Mouse (Mus musculus) heart, embryonic 13.5 days (tissue): ENCODE results near the gene Tgfb3. TPM values are rescaled to one million over a fixed set of nuclear protein-coding genes. Genes with fewer than 3 reads are reported as not detected.
A peak's percentile ranks its signal among the peaks of the same experiment; 100 is the strongest.

ENCODE experiments used
- ATAC-seq: fragments of 200-750 bp; cut with Nextera tagmentation; 2 replicates; pipeline ENCODE4 v1.8.0; 2017; ENCODE audit warnings: moderate TSS enrichment; ENCODE audit not compliant: insufficient number of reproducible peaks, low FRiP score, low TSS enrichment; ENCODE audit errors: extremely low read depth
- H3K27ac ChIP-seq: fragments of 300-500 bp; sonication (generic); replicated peaks from 2 replicates; pipeline ENCODE4 v1.5.1; 2015; ENCODE audit warnings: moderate library complexity, mild to moderate bottlenecking, inconsistent platforms
- H3K27me3 ChIP-seq: fragments of 300-500 bp; sonication (generic); replicated peaks from 2 replicates; pipeline ENCODE4 v1.6.1; 2015; ENCODE audit warnings: mild to moderate bottlenecking, inconsistent platforms
- H3K36me3 ChIP-seq: fragments of 300-500 bp; sonication (generic); 2 replicates; pipeline ENCODE4 v1.6.1; 2015; ENCODE audit warnings: mild to moderate bottlenecking, inconsistent platforms
- H3K4me1 ChIP-seq: fragments of 300-500 bp; sonication (generic); 2 replicates; pipeline ENCODE4 v1.6.1; 2015; ENCODE audit warnings: inconsistent platforms
- H3K4me2 ChIP-seq: fragments of 300-500 bp; sonication (generic); 2 replicates; pipeline ENCODE4 v1.6.1; 2015; ENCODE audit warnings: inconsistent platforms, mild to moderate bottlenecking, moderate library complexity
- H3K4me3 ChIP-seq: fragments of 300-500 bp; sonication (generic); 2 replicates; pipeline ENCODE4 v1.5.1; 2015; ENCODE audit warnings: moderate library complexity, mild to moderate bottlenecking, inconsistent platforms
- H3K9ac ChIP-seq: fragments of 300-500 bp; sonication (generic); 2 replicates; pipeline ENCODE4 v1.6.1; 2015; ENCODE audit warnings: inconsistent platforms, mild to moderate bottlenecking, moderate library complexity
- H3K9me3 ChIP-seq: fragments of 300-500 bp; sonication (generic); 2 replicates; pipeline ENCODE4 v1.6.1; 2016; ENCODE audit warnings: inconsistent platforms
- WGBS: fragments of 180-500 bp; shearing (Covaris S2); methylation state at CpG from one replicate; pipeline ENCODE4 v1.1.7; 2015; ENCODE audit warnings: mixed read lengths; 5-methylcytosine and 5-hydroxymethylcytosine counted together
- polyA plus RNA-seq: library from polyadenylated mRNA; unstranded; fragments of >200 nt; fragmentation: Nextera tagmentation; extraction: Ambion mirVana; gene quantifications from 2 replicates; pipeline ENCODE4 v1.2.1, GENCODE M21; 2015

Gene Tgfb3
- polyA plus RNA-seq, 1 experiment from 2014 or later: 23.7 TPM

GRCm38 (mm10) chr12:86027747-86028146 lies 51.1 kb downstream of the Tgfb3 start:
- Histone ChIP-seq H3K27me3 (no peaks in the 10 kb centered on the region), H3K9me3 (no peaks in the 10 kb centered on the region), H3K9ac (no peak overlapping the region), H3K27ac (no peak overlapping the region), H3K4me2 (no peak overlapping the region), H3K4me1 (peaks cover 57% of the 10 kb centered on the region), H3K36me3 (0 out of 2 replicates have a peak, but pooled peaks cover 3% of the 10 kb centered on the region), H3K4me3 (no peak overlapping the region)
- ATAC-seq: no peak
- 67% methylated on average over 1 of the region's 1 CpGs for WGBS

- H3K9me3 ChIP-seq: no peaks in the 10 kb centered on the region
- H3K36me3 ChIP-seq: 0 out of 2 replicates have a peak, but pooled peaks cover 3% of the 10 kb centered on the region
- H3K4me3 ChIP-seq: no peak overlapping the region
- 47% methylated on average over 5 of the region's 5 CpGs for WGBS
- peak; percentile 47; the same call in 1 of the 2 replicates for ATAC-seq
- peaks cover 57% of the 10 kb centered on the region for H3K4me1 ChIP-seq
- H3K27me3 ChIP-seq: no peaks in the 10 kb centered on the region
- H3K9ac ChIP-seq: no peak overlapping the region
- no peak overlapping the region for H3K27ac ChIP-seq
- no peak overlapping the region for H3K4me2 ChIP-seq
Observed at GRCm38 (mm10) chr12:86027000-86027399, 51.8 kb downstream of the Tgfb3 start.

- no peak overlapping the region for H3K4me2 ChIP-seq
- H3K27ac ChIP-seq: no peak overlapping the region
- peaks cover 65% of the 10 kb centered on the region for H3K4me1 ChIP-seq
- no peak overlapping the region for H3K9ac ChIP-seq
- no peaks in the 10 kb centered on the region for H3K27me3 ChIP-seq
- 76% methylated on average over 6 of the region's 6 CpGs for WGBS
- ATAC-seq: no peak
- 0 out of 2 replicates have a peak, but pooled peaks cover 3% of the 10 kb centered on the region for H3K36me3 ChIP-seq
- H3K4me3 ChIP-seq: no peak overlapping the region
- H3K9me3 ChIP-seq: no peaks in the 10 kb centered on the region
Observed at GRCm38 (mm10) chr12:86025480-86025879, 53.4 kb downstream of the Tgfb3 start.

- H3K4me1 ChIP-seq: peaks cover 65% of the 10 kb centered on the region
- no peak for ATAC-seq
- 62% methylated on average over 4 of the region's 4 CpGs for WGBS
Observed at GRCm38 (mm10) chr12:86024426-86024825, 54.4 kb downstream of the Tgfb3 start.

GRCm38 (mm10) chr12:86023081-86023871 lies 55.6 kb downstream of the Tgfb3 start:
- Histone ChIP-seq H3K4me3 (no peak overlapping the region), H3K9me3 (no peaks in the 10 kb centered on the region), H3K27me3 (no peaks in the 10 kb centered on the region), H3K27ac (peak overlapping the region; percentile 70), H3K4me2 (no peak overlapping the region), H3K4me1 (peaks cover 65% of the 10 kb centered on the region), H3K9ac (no peak overlapping the region), H3K36me3 (0 out of 2 replicates have a peak, but pooled peaks cover 3% of the 10 kb centered on the region)
- WGBS: 62% methylated on average over 4 of the region's 4 CpGs
- ATAC-seq: no peak

More at GRCm38 (mm10) chr12:86024426-86024825, 54.4 kb downstream of the Tgfb3 start:
- H3K9me3 ChIP-seq: no peaks in the 10 kb centered on the region
- no peak overlapping the region for H3K4me3 ChIP-seq
- no peak overlapping the region for H3K4me2 ChIP-seq
- no peak overlapping the region for H3K27ac ChIP-seq
- no peaks in the 10 kb centered on the region for H3K27me3 ChIP-seq
- H3K36me3 ChIP-seq: 0 out of 2 replicates have a peak, but pooled peaks cover 3% of the 10 kb centered on the region
- no peak overlapping the region; the same call in 1 of the 2 replicates for H3K9ac ChIP-seq

- 55% methylated on average over 9 of the region's 9 CpGs for WGBS
- Histone ChIP-seq H3K36me3 (0 out of 2 replicates have a peak, but pooled peaks cover 3% of the 10 kb centered on the region), H3K9me3 (no peaks in the 10 kb centered on the region), H3K4me2 (no peak overlapping the region), H3K27me3 (no peaks in the 10 kb centered on the region), H3K4me1 (peaks cover 57% of the 10 kb centered on the region), H3K27ac (peak overlapping the region; percentile 70), H3K4me3 (no peak overlapping the region), H3K9ac (no peak overlapping the region)
- ATAC-seq: no peak; the same call in 1 of the 2 replicates
Observed at GRCm38 (mm10) chr12:86022282-86022984, 56.4 kb downstream of the Tgfb3 start.

- Histone ChIP-seq H3K9me3 (no peaks in the 10 kb centered on the region), H3K27ac (peak overlapping the region; percentile 12; the same call in 1 of the 2 replicates), H3K4me3 (no peak overlapping the region), H3K4me2 (no peak overlapping the region), H3K9ac (peak overlapping the region; percentile 0; the same call in 1 of the 2 replicates), H3K27me3 (no peaks in the 10 kb centered on the region), H3K36me3 (0 out of 2 replicates have a peak, but pooled peaks cover 3% of the 10 kb centered on the region), H3K4me1 (peaks cover 48% of the 10 kb centered on the region)
- 39% methylated on average over 6 of the region's 6 CpGs for WGBS
- no peak for ATAC-seq
Observed at GRCm38 (mm10) chr12:86021583-86021982, 57.3 kb downstream of the Tgfb3 start.

GRCm38 (mm10) chr12:86017360-86017759 lies 61.5 kb downstream of the Tgfb3 start:
- Histone ChIP-seq H3K4me3 (no peak overlapping the region), H3K9ac (no peak overlapping the region), H3K9me3 (no peaks in the 10 kb centered on the region), H3K27ac (no peak overlapping the region), H3K36me3 (peaks cover 16% of the 10 kb centered on the region; the same call in 1 of the 2 replicates), H3K4me2 (no peak overlapping the region), H3K4me1 (peaks cover 30% of the 10 kb centered on the region), H3K27me3 (no peaks in the 10 kb centered on the region)
- no peak for ATAC-seq
- WGBS: 70% methylated on average over 5 of the region's 5 CpGs

- H3K27ac ChIP-seq: no peak overlapping the region
- no peaks in the 10 kb centered on the region for H3K27me3 ChIP-seq
- peaks cover 16% of the 10 kb centered on the region; the same call in 1 of the 2 replicates for H3K36me3 ChIP-seq
- ATAC-seq: no peak
- 71% methylated on average over 2 of the region's 2 CpGs for WGBS
- no peak overlapping the region for H3K9ac ChIP-seq
- H3K9me3 ChIP-seq: no peaks in the 10 kb centered on the region
- peaks cover 7% of the 10 kb centered on the region for H3K4me1 ChIP-seq
- no peak overlapping the region for H3K4me2 ChIP-seq
- no peak overlapping the region for H3K4me3 ChIP-seq
Observed at GRCm38 (mm10) chr12:86015114-86015513, 63.7 kb downstream of the Tgfb3 start.

GRCm38 (mm10) chr12:86014621-86015020 lies 64.2 kb downstream of the Tgfb3 start:
- WGBS: 75% methylated on average over 3 of the region's 3 CpGs
- Histone ChIP-seq H3K4me1 (peaks cover 6% of the 10 kb centered on the region; the same call in 1 of the 2 replicates), H3K27ac (no peak overlapping the region), H3K9me3 (no peaks in the 10 kb centered on the region), H3K4me2 (no peak overlapping the region), H3K36me3 (peaks cover 16% of the 10 kb centered on the region; the same call in 1 of the 2 replicates), H3K4me3 (no peak overlapping the region), H3K9ac (no peak overlapping the region), H3K27me3 (no peaks in the 10 kb centered on the region)
- ATAC-seq: no peak

GRCm38 (mm10) chr12:86014174-86014573 lies 64.7 kb downstream of the Tgfb3 start:
- WGBS: 83% methylated on average over 2 of the region's 2 CpGs

More at GRCm38 (mm10) chr12:86014174-86014573, 64.7 kb downstream of the Tgfb3 start:
- Histone ChIP-seq H3K27me3 (no peaks in the 10 kb centered on the region), H3K9me3 (no peaks in the 10 kb centered on the region), H3K36me3 (peaks cover 16% of the 10 kb centered on the region; the same call in 1 of the 2 replicates), H3K27ac (no peak overlapping the region), H3K4me3 (no peak overlapping the region), H3K4me2 (no peak overlapping the region), H3K9ac (no peak overlapping the region), H3K4me1 (peaks cover 8% of the 10 kb centered on the region)
- no peak for ATAC-seq
